Mouse (Mus musculus): ENCODE data around the gene Ghdc.

Ghdc gene

DNA sequence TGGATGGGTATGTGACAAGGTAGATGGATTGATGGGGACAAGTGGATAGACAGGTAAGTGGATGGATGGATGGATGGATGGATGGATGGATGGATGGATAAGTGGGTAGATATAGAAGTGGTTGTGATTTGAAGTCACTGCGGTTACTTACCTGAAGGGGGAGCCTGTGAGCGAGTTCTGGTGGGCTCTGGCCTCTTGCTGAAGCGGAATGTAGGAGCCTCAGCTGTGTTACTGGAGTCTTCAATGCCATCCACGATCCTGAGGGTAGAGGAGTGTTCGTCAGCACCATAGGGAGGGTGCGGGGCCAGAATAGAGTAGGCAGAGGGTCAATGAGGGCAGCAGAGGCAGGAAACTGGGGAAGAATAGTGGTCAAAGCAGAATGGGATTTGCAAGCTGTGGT, 25.7 kb downstream of the Ghdc start:
- peak in 1 of 2 experiments; percentile 64 for DNase-seq

DNA sequence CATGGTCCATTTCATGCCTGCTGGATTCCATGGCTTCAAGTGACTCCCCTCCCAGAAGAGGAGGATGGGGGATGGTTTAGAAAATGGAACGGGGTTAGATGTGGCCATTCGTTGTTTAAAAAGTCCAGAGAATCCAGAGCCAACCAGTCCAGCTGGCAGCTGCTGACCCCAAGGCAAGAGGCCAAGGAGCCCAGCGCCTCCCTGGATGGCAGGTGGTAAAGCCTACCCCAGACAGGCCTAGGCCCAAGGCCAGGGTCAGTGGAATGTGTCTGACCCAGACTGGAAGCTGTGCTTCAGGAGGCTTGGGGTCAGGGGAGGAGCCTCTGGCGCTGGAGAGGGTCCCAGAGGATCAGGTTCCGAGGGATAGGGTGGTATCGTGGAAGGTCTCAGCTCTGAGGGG, 29.4 kb downstream of the Ghdc start:
- DNase-seq, result peak in 1 of 2 experiments; percentile 38

DNA sequence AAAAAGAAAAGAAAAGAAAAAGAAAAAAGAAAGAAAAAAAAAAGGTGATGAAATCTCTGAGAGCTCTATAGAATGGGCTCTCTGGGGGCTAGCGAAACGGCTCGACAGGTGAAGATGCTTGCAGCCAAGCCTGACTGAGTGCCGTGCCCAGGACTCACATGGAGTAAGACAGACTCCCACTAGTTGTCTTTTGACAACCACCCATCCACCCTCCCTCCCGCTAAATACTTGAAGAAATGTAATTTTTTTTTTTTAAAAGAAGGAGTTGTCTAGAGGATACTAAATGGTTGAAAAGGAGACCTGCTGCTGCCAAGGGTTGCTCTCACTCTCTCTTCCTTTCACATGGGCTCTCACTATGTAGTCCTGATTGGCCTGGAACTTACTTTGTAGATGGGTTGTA, 32.0 kb downstream of the Ghdc start:
- no peak for DNase-seq

DNA sequence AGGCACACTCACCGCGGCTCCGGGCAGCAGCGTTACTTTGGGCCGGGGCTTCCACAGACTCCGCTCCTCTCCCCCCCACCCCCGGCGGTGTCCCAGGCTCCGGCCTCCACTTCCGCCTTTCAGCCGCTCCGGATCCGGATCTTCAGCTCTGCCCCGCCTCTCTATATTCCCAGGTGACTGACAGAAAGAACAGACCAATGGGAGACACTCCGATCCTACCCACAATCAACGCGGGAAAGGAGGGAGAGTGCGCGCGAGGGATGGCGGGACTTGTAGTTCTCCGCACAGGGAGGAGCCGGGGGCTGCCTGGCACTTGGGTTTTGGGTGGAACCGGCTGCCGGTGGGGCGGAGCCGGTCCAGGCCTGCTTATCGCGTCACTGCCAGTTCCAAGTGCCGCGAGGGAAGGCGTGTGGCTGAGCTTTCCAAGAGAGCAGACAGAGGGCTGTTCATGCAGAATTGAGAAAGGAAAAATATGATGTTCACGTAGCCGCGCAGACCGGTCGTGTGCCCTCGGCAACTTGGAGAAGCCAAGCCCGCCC, 32.6 kb downstream of the Ghdc start, which contains the start of gene Rab5c:
Rab5c (minus strand) TSS at position 150 of the 539 bp plus-strand sequence.
- DNase-seq, result peak; percentile 99

DNA sequence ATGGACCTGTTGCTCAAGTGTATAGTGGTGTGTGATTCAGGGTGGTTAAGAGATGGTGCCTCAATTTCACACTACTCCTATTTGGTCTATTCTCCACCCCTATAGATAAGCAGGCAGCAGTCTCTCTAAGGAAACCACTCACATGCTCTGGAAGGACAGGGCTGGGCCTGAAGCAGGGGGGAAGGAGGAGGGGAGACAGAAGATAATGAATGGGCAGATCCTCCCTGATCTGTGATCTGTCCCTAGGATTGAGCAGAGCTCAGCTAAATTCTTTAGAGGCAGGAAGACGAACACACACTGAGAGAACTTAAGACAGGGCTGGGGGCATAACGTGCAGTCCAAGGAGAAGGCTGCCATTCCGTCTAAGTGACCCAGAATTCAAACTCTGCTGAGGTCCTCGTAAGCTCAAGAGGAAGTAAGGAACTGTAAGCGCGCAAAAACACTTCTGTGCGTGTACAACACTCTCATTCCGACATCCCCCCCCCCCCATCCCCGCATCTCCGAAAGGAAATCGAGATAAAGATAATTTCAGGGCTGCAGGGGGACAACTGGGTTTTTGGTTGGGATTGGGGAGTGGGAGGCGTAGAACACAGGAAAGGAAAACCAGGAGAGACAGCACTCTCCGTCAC, 33.5 kb downstream of the Ghdc start:
- DNase-seq, result no peak

DNA sequence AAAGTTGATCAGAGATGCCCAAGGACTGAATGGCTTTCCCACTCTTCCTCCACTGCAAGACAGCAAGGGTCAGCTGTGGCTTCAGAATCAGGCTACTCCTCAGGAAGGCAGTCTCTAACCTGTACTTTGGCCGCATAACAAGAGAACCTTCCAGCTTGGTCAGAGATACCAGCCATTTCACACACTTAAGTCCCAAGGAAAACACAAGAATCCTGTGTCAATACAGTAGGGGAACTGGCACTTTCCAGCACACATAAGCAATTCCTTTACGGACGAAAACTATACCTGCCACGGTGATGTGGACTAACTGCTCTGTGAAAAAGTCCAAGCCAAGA, 34.0 kb downstream of the Ghdc start:
- no peak for DNase-seq

DNA sequence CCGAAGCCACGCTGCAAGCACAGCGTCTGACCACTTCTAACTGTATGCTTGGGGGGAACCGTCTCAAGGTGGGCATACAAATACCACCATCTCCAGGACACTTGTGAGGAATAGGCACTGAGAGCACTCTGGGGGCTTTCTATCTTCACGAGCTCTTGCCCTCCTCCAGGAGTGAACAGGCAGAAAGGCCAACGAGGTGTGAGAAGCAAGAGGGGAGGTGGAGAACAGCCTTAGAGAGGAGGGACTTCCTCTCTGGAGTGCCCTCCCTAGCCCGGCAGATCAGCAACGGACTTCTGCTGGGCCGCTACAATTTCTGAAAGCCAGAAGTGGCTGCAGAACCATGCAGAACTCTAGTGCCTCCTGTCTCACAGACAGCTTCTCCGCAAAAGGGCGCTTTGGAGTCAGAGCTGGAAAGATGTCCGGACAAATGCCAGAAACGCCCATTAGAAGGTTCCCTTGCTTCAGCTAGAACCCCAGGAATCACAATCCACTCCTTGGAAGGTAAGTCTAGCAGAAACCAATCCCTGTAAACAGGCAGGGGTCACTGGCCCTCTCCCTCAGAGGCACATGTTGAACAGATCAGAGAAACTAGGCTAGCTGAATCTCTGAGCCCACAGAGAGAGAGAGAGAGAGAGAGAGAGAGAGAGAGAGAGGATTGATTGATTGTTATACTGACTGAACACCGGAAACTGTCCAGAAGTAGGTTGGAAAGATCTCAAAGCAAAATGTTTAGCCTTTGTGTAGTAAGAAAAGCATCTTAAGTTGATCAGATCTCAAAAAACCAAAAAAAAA, 34.6 kb downstream of the Ghdc start:
- no peak for DNase-seq

DNA sequence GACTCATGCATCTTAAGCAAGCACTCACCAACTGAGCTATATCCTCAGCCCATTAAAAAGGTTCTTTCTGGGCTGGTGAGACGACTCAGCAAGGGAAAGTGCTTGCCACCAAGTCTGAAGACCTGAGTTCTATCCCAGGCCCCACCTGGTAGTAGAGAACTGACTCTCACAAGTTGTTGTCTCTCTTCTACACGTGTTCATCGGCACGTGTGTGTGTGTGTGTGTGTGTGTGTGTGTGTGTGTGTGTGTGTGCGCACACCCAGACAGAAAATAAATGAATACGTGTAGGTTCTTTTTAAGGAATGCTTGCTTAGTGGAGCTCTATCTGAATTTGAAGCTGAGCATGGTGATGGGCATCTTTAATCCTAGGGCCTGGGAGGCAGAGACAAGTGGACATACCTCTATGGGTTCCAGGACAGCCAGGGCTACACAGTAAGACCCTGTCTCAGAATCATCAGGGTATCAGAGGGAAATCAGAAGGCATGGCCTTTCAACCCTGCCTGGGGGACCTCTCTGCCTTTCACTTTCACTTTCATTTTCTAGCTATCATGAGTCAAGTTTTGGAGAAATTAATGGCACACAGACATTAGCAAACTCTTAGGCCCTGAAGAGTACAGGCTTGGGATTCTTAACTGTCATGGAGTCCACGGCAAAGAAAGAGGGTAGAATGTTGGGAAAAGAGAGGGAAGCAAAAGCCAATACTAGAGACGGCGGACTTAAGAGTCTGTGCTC, 35.5 kb downstream of the Ghdc start:
- DNase-seq, result no peak

DNA sequence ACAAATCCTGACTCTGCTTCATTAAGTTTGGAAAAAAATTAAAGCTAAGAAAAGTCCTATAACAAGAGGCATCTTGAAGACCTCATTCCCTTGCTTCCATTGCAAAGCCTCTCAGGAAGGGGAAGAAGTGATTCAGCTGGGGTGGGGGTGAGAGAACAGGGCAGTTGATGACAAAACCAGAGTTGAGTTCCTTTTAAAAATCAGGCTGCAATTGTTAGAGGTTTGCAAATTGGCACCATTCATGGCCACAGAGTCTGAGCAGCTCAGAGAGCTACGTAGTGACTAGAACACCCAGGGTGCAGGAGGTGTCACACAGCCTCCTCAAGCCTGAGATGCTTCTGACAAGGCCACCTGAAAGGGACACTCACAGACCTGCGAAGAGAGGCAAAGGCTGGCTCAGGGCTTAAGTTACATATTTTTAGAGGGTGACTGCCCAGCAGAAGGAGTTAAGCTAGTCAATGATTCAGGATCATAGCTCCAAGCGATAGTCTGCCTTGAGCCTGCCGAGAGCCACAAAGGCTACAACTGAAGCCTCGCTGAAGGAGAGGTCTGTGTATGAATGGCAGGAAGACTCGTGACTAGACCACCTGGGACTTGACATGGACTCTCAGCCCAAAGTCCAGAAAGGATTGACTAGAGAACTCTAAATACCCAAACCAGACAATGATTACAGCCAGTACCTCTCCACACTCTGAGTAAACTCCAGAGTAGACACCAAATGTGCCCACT, 40.1 kb downstream of the Ghdc start:
- no peak for DNase-seq

DNA sequence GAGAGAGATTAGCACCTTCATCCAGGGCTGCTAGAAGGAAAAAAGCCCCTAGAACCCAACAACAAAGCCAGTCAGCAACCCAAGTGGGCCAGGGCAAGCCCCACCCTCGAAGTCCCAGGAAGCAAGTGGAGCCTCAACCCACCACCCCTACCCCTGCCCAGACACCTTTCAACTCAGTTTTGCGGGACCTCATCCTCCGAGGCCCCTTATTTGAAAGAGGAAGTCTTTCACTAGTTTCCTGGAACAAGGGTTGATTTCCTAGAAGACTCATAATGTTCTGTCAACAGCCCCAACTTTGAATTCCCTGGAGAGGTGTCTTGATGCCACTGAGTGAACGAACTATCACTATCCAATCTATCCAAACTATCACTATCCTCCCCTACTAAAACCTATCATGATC, 40.8 kb downstream of the Ghdc start:
- DNase-seq, result no peak

DNA sequence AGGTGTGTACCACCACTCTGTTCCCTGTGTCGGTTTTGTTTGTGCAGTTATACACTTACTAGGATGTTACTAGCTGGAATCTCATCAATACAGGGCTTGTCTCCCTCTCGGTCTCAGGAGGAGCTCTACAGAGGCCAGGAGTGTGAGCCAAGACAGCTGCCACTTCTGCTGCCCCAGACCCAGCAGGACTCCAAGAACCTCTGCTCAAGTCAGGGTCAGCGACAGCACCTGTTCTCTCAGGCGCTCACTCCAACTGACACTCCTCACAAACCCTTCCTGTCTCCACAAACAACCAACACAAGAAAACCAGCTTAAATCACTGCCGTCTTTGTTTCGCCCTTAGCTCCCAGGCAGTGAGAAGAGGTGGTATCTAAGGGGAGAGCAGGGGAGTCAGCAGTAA, 42.2 kb downstream of the Ghdc start:
- no peak for DNase-seq

DNA sequence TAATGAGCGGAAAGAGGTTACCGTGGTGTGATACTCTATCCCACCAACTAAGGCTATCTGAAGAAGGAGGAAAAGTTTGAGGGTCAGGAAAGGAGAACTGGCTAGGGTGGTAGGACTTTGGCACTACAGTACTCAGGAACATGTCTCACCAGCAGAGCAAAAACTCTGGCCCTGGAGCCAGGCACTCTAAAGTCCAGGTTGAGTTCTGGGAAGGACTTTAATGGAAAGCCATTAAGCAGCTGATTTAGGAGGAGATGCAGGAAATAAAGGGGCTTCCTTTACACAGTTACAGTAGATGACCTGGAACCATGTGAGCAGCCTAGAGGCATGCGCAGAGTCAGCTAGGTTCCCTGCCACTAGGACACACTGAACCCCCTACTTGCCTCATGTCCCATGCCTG, 43.6 kb downstream of the Ghdc start:
- no peak for DNase-seq

DNA sequence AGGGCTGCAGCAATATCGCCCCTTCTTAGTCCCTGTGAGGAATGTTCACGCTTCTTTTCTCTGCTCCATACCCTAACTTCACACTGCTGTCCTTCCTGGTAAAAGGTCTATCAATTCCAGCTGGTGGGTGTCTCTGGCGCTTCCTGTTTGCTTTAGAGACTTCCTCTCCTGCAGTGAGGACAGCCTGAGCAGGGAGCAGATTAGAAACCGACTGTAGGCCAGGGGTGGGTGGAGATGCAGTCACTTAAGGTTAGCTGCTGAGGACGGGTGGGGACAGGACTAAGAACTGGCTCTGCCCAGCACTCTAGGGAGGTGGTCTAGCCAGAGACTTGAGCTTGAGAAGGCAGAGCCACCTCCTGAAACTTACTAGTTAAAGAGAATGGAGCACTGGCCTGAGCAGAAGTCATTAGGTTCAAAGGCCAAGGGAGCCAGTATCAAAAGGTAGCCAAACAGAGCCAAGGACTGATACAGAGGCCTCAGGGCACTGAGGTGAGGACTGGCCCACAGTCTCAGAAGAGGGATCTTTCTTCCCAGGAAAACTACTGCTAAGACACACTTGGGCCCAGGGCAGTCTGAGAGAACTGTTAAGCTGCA, 45.7 kb downstream of the Ghdc start:
- DNase-seq, result peak; percentile 58 to 72

DNA sequence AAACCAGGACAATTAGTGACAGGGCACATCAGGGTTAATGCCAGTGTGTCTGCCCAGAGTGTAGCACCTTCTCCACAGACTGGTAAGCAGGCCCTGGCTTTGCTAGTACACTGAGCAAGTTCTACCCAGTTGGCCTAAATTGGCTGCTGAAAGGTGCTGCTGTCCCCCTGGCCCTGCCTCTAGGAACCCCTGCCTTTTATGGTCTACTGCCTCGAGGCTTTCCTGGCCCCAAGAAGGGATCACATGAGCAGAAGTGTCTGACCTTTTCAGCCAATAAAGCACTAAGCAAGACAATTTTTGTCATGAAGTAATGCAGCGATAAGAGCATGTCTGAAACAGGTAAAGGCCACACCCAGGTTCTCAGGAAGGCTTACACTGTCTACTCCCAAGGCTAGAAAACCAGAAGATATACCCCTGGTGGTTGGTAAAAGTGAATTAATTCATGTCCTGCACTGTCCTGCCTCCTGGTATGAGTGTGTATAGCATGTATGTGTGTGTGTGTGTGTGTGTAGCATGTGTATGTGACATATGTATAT, 48.2 kb downstream of the Ghdc start:
- no peak for DNase-seq

DNA sequence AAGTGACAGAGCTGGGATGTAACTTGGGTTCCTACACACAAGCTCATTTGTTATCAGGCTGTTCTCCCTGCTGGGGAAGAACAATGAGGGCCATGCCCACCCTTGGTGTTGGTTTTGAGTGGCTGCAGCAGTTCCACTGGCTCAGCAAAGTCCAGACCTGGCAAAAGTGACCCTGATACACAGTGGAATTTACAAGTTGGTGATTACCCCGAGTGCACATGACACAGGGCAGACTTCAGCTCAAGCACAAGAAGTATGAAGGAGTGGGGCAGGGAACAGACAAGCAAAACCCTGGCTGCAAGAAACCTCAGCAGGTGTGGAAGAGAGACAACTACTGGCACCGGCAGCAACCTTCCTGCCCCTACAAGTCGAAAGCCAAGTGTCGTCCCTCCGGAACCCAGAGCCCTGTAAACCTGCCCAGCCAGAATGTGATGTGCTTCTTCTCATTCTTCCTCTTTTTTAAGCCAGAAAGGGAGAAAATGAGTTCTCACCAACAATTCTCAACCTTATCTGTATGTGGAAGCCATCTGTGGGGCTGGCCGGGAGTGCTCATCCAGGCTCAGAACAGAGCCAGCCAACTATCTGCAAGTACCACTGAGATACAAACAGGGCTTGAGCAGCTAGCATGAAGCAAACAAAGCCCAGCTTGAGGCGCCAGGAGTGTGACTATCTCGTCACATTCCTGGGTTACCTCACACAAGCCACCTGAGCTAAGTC, 48.8 kb downstream of the Ghdc start:
- no peak for DNase-seq

DNA sequence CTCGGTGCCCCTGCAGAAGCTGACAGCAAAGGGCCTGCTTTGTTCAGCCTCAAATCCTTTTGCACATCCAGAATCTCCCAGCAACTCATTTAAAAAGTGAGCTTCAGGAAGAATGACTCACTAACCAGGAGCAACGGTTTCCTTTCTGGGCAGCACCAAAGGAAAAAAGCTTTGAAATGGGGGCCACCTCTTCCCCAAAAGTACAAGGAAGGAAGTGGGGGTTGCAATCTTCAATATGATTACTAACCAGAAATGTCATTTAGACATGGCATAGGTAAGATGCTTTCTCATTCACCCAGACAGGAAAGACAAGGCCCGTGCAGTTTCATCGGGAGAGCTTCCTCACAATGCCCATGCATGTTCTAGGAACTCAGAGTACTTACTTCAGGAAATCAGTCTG, 49.5 kb downstream of the Ghdc start:
- DNase-seq, result no peak

DNA sequence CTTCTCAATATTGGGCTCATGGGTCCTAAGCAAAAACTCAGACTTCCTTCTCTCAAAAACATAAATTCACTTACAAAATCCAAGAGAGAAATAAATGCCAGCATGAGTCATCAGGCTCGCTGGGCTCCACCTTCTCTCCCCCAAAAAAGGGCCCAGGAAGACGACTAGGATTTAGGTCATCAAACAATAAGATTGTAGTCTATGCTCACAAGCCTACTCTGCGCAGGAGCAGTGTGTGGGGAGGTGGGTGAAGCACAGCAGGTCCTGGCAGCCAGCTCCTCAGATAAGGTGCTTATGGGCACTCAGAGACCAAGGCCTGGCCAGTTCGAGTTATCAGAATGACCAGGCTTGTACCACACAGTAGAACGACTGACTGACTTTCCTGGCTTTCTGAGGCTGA, 50.4 kb downstream of the Ghdc start:
- DNase-seq, result no peak

DNA sequence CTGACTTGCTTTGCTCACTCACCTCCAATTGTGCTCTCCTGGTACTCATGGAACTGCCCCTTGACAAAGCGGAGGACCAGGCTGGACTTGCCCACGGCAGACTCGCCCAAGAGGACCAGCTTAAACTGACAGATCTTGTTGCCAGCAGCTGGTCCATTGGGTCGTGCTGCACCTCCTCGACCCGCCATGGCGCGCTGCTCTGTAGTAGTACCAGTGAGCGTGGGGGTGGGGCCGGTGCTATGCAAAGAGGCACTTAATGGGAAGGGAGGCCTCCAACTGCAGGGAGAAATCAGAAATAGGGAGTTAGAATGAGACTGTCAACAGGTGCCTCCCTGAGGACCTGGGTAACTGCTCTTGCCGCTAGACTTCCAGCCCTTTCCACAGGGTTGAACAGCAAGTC, 50.9 kb downstream of the Ghdc start:
- no peak for DNase-seq

DNA sequence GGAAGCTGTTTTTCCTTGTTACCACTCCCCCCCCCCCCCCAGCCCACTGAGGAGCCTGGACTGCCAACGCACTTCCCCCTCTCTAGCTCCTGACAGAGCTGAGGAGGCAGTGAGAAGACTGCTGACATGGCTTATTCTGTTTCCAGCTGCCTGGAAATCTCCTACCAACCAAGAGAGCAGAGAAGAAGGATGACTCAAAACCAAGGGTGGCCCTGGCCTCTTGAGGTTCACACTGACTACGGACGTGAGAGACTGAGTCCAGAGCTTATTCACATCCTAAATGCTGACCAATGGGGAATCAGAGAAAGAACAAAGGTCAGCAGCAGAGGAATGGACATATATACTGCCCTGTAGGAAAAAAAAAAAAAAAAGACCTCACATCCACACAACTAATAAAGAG, 51.4 kb downstream of the Ghdc start:
- DNase-seq, result no peak

DNA sequence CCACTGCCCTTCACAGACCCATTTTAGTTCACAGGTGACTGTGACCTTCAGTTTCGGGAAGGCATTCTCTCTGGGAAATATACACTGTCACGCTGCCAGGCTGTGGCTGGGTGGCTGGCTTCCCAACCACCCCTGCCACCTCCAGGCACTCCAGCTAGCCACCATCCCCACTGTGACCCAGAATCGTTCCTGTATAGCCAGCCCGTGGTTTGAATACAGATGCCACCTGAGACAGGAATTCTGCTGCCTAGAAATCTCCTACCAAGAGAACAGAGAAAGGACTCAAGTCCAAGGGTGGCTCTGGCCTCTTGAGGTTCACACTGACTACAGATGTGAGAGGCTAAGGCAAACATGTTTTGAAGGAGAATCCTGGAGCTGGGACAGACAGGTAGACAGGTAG, 51.9 kb downstream of the Ghdc start:
- DNase-seq, result no peak

DNA sequence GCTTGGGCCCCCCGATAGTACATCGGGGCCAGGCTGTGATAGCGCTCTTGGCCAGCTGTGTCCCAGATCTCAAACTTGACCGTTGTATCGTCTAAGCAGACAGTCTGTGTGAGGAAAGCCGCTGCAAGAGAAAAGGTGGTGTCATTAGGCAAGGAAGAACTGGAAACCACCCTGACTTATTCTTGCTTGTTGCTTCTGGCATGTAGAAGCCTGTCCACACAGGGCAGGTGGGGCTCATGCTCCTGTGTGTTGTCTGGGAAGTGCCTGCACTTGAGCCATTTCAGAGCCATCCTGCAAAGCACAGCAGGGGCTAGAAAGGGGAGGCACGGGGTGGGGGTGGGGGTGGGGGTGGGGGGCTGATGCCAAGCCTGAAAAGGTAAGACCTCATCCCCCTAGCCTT, 52.3 kb downstream of the Ghdc start:
- DNase-seq, result no peak

DNA sequence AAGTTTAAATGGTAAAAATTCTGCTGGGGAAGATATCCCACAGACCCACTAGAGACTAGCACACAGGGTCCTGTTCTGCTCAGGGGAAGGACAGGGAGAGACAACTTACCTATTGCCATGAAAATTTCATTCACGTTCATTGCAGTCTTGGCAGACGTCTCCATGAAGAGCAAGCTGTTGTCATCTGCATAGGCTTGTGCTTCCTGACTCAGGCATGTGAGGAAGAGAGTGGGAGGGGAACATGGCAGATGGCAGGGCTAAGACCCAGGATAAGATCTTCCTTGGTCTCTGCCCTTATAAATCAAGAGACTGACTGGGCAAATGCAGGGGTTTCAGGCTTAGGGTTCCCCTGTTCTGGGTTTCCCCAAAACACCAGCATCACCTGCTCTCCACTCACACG, 54.1 kb downstream of the Ghdc start:
- DNase-seq, result no peak
